Mouse (Mus musculus) natural killer cell, adult 2 months (primary cell): ENCODE results near the gene Sh2b3.
"Not testable (repeated sequence)": the region's sequence is repeated elsewhere in the genome, so short reads cannot be mapped to it uniquely, and the experiment has no call there.

Source experiments
- DNase-seq, 2 experiments: peaks; one replicate each; pipeline ENCODE4 v3.0.0; 2022; ENCODE audit warnings: low spot score in 2 of 2

The Sh2b3 gene

GRCm38 (mm10) chr5:121837441-121838340, at the start of gene Sh2b3:
Gene Sh2b3, minus strand, starts transcription at chr5:121837646.
- DNase-seq, result peak; percentile 62 to 63

- no peak for DNase-seq
These were observed 45.9 kb upstream of the Sh2b3 start for GRCm38 (mm10) chr5:121883356-121883755.

GRCm38 (mm10) chr5:121879211-121879610, 41.8 kb upstream of the Sh2b3 start:
- peak; percentile 9 to 39 for DNase-seq

- no peak for DNase-seq
These were observed 41.3 kb upstream of the Sh2b3 start for GRCm38 (mm10) chr5:121878703-121879102.

- DNase-seq, result no peak
These were observed 39.5 kb upstream of the Sh2b3 start for GRCm38 (mm10) chr5:121876901-121877300.

GRCm38 (mm10) chr5:121875041-121875440, 37.6 kb upstream of the Sh2b3 start:
- no peak for DNase-seq

- peak in 1 of 2 experiments; percentile 47 for DNase-seq
These were observed 34.7 kb upstream of the Sh2b3 start for GRCm38 (mm10) chr5:121872158-121872557.

- DNase-seq, result no peak
These were observed 34.1 kb upstream of the Sh2b3 start for GRCm38 (mm10) chr5:121871515-121872030.

- DNase-seq, result no peak
These were observed 33.4 kb upstream of the Sh2b3 start for GRCm38 (mm10) chr5:121870832-121871231.

GRCm38 (mm10) chr5:121867963-121868362, 30.5 kb upstream of the Sh2b3 start:
- no peak for DNase-seq

GRCm38 (mm10) chr5:121864330-121864729, 26.9 kb upstream of the Sh2b3 start:
- DNase-seq, result no peak

- no peak for DNase-seq
These were observed 24.5 kb upstream of the Sh2b3 start for GRCm38 (mm10) chr5:121861964-121862363.

GRCm38 (mm10) chr5:121858427-121858826, 21.0 kb upstream of the Sh2b3 start:
- DNase-seq, result no peak

- no peak for DNase-seq
These were observed 19.3 kb upstream of the Sh2b3 start for GRCm38 (mm10) chr5:121856740-121857139.

GRCm38 (mm10) chr5:121854768-121855167, 17.3 kb upstream of the Sh2b3 start:
- no peak for DNase-seq

GRCm38 (mm10) chr5:121853368-121854051, 16.1 kb upstream of the Sh2b3 start:
- DNase-seq, result no peak

- DNase-seq, result no peak
These were observed 12.3 kb upstream of the Sh2b3 start for GRCm38 (mm10) chr5:121849478-121850349.

GRCm38 (mm10) chr5:121848743-121849142, 11.3 kb upstream of the Sh2b3 start, which contains the start of gene Pheta1:
Gene Pheta1, plus strand, starts transcription at chr5:121848984.
- DNase-seq, result peak; percentile 80 to 84

- DNase-seq, result peak in 1 of 2 experiments; percentile 20
These were observed 10.6 kb upstream of the Sh2b3 start for GRCm38 (mm10) chr5:121848035-121848519.

GRCm38 (mm10) chr5:121847269-121847668, 9.8 kb upstream of the Sh2b3 start:
- not testable (repeated sequence) for DNase-seq

GRCm38 (mm10) chr5:121846322-121846721, 8.9 kb upstream of the Sh2b3 start:
- no peak for DNase-seq
